Mouse (Mus musculus) kidney, adult 2 months (tissue): ENCODE data around the gene Tfap2a. TPM values are rescaled to one million over a fixed set of nuclear protein-coding genes. Genes with fewer than 3 reads are reported as not detected.

ENCODE experiments used
- DNase-seq: peaks from one replicate; pipeline ENCODE4 v3.0.0; 2021
- H3K27ac ChIP-seq: fragments of 200-500 bp; 2 replicates; pipeline ENCODE4 v1.5.1; 2012; ENCODE audit warnings: low read depth, low read length, control low read depth, inconsistent platforms; ENCODE audit not compliant: insufficient read depth
- H3K27me3 ChIP-seq: fragments of 200-500 bp; replicated peaks from 2 replicates; pipeline ENCODE4 v1.6.1; 2012; ENCODE audit warnings: mild to moderate bottlenecking, moderate library complexity, low read length, inconsistent platforms; ENCODE audit not compliant: control insufficient read depth, insufficient read depth
- H3K36me3 ChIP-seq: fragments of 200-500 bp; 2 replicates; pipeline ENCODE4 v1.6.1; 2012; ENCODE audit warnings: mild to moderate bottlenecking, moderate library complexity, low read length, inconsistent platforms; ENCODE audit not compliant: control insufficient read depth, insufficient read depth
- H3K4me1 ChIP-seq: fragments of 200-500 bp; 2 replicates; pipeline ENCODE4 v1.6.1; 2011; ENCODE audit warnings: low read length; ENCODE audit not compliant: control insufficient read depth, insufficient read depth
- H3K4me3 ChIP-seq: fragments of 200-500 bp; 2 replicates; pipeline ENCODE4 v1.5.1; 2011; ENCODE audit warnings: mild to moderate bottlenecking, low read depth, low read length, control low read depth; ENCODE audit not compliant: insufficient read depth
- CTCF ChIP-seq: fragments of 200-500 bp; conservative IDR thresholded peaks from 2 replicates; pipeline ENCODE4 v1.5.1; 2011; ENCODE audit warnings: low read depth, mild to moderate bottlenecking, control low read depth, low read length, moderate library complexity, mixed read lengths; ENCODE audit not compliant: insufficient read depth, insufficient read length
- POLR2A ChIP-seq: fragments of 200-500 bp; IDR thresholded peaks from one replicate; pipeline ENCODE4 v1.6.1; 2011; ENCODE audit warnings: low read depth, low read length, control low read depth
- WGBS: fragments of 180-500 bp; shearing (Covaris S2); methylation state at CpG from one replicate; pipeline ENCODE4 v1.1.7; 2018; 5-methylcytosine and 5-hydroxymethylcytosine counted together
- polyA plus RNA-seq: library from polyadenylated mRNA; depleted of rRNA; stranded (reverse); fragments of >200 nt; gene quantifications from 2 replicates; pipeline ENCODE4 v1.2.3, GENCODE M21; 2012; rRNA removed

Gene Tfap2a
- polyA plus RNA-seq, 1 experiment, result 5.2 TPM

- 42% methylated on average over 4 of the region's 4 CpGs for WGBS
- TF ChIP-seq POLR2A (no peak), CTCF (no peak)
- H3K4me3 ChIP-seq, result no peak overlapping the region
Observed at GRCm38 (mm10) chr13:40676730-40677129, 61.4 kb downstream of the Tfap2a start.

More at GRCm38 (mm10) chr13:40676730-40677129, 61.4 kb downstream of the Tfap2a start:
- DNase-seq, result no peak
- H3K36me3 ChIP-seq, result no peaks in the 10 kb centered on the region
- H3K27me3 ChIP-seq, result no peaks in the 10 kb centered on the region
- no peak overlapping the region for H3K27ac ChIP-seq
- H3K4me1 ChIP-seq, result no peaks in the 10 kb centered on the region

Other genes with a start within 250 kb of the Tfap2a start
- 8.4 and 9.2 TPM in 2 replicates for gene Gcnt2, start 121.4 kb upstream of the Tfap2a start, polyA plus RNA-seq